Mouse (Mus musculus) frontal cortex, postnatal 25 days (tissue): ENCODE measurements around the gene Bex4.
"Not testable (repeated sequence)": the region's sequence is repeated elsewhere in the genome, so short reads cannot be mapped to it uniquely, and the experiment has no call there.

Experiments used
- DNase-seq, 2 experiments: peaks; one replicate each; pipeline ENCODE4 v3.0.0; 2022; ENCODE audit warnings: low spot score in 2 of 2

Gene Bex4

GRCm38 (mm10) chrX:136138827-136139639 is at the start of gene Bex4:
TSS of gene Bex4 (plus strand) at chrX:136138996.
- not testable (repeated sequence) for DNase-seq

- no peak for DNase-seq
Observed at GRCm38 (mm10) chrX:136092497-136093279, 46.1 kb upstream of the Bex4 start.

DNA sequence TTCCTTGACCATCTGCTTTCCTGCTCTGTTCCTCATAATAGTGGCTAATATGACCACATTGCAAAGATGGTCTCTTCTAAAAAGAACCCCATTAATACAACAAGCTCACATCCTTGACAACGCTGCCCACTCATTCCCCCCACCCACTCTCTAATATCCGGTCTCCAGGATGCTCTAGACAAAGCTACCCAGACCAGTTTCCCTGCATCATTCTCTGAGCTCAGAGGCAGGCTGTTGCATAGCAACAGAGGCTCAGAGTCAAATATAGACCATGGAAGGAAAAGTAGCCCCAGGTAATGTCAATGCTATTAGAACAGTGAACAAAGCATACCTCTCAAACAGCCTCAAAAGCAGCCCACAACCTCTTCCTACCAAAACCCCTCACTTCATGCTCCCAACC is 44.4 kb upstream of the Bex4 start:
- DNase-seq = no peak

DNA sequence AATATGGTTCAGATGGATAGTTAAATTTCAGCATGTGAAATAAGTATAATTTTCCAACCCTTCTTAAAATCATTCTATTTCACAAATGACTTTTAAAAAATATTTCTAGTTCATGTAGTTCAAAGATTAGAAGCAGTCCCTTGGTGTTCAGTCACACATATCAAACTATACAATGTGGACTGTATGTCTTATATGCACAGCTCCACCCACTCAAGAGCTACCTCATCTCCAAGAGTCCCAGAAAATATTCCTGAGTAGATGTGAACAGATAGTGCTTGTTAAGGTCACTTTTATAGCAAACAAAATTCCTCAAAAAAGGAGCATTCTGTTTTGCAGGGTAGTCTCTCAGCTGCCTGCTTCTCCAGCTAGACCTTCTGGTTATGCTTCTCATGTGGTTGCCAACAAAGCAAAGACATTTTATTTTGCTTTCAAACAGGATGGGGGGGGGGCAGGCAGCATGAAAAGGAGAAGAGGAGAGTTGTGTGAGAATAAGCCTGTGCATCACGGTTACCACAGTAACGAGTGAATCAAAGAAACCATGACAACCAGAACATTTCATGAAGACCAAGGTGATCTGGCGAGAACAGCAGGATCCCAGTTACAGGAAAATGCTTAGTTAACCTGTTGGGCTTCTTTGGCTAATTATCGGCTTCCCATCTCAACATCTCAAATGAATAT is 34.6 kb upstream of the Bex4 start:
- no peak for DNase-seq

DNA sequence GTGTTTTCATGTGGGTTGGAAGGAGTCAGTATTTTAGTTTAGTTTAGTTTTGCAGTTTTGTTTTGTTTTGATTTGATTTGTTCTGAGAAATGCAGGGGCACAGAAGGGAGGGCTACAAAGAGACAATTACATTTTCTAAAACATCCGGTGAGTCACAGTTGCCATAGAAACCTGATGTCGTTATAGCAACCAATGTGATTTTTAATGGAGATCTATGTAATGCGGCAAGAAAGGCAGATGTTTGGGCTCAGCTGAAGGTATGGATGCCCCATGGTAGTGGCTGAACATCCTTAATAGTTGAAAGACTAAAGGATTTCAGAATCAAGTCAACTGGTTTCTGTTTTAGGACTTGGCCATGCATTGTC is 34.1 kb upstream of the Bex4 start:
- no peak for DNase-seq

GRCm38 (mm10) chrX:136107942-136108341 is 30.9 kb upstream of the Bex4 start:
- DNase-seq = peak; percentile 42

DNA sequence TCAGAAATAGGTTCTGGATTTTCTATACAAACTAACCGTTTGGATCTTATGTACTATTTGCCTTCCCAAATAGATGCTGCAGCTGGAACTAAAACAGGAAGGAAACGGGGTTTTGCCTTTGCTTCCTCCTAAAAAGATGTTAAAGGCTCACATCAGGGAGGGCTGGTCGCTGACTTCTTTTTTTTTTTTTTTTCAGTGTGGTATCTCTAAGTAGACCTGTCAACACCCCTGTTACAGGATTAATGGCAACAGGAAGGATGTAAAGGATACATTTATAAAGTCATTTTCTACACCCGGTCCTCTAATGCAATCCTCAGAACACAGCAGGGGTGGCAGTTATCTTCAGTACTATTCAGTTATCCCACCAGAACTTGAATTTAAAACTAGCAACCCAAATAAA is 23.8 kb upstream of the Bex4 start:
- no peak for DNase-seq

GRCm38 (mm10) chrX:136115419-136115961 is 23.3 kb upstream of the Bex4 start:
- DNase-seq = peak; percentile 41 to 44

- no peak for DNase-seq
Observed at GRCm38 (mm10) chrX:136127038-136127743, 11.6 kb upstream of the Bex4 start.

GRCm38 (mm10) chrX:136127744-136128064 is 11.1 kb upstream of the Bex4 start:
- DNase-seq = peak; percentile 27 to 49

DNA sequence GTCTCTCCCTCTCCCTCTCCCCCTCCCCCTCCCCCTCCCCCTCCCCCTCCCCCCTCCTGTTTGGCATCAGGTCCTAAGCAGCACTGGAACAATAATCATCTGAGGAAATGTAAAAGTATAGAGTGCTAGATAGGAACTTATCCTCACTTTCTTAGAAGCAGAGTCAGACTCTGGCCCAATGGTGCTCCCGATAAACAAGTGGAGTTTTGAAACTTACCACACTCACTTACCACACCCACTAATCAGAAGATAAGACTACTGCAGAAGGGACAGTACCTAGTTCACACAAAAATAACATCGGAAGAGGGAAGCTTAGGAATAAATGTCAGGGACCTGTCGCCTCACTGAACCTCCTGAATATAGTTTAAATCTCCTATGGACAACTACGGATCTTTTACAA is 3.2 kb upstream of the Bex4 start:
- DNase-seq = no peak

DNA sequence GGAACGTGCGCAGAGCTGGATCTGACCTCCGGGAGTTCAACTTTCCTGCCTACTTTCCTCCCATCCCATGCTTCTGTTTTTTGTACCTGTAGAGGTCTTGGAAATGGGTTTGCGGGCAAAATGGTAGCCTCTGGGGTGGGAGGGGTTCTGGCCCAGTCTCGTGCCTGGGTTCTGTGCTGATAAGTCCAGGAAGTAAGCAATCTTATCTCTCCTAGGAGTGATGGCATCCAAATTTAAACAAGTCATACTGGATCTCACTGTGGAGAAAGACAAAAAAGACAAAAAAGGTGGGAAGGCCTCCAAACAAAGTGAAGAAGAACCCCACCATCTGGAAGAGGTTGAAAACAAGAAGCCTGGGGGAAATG is 826 bp downstream of the Bex4 start:
- not testable (repeated sequence) for DNase-seq

DNA sequence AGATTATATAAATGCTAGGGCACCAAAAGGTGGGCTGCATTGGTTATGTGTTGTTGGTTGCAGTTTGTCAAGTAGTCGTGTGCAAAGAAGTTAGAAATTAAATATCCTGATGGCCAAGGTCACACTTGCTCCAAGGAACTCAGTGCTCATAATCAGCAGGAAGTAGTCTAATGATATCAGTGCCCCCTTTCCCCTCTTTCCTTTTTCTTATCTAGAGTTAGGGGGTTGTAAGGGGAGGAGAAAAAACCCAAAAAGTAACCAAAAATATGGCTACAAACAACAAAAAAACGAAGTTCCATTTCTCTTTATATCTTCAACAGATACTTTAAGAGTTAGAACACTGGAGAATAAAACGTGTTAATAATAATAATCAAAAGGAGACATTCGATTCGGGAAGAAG is 2.6 kb downstream of the Bex4 start:
- no peak for DNase-seq

DNA sequence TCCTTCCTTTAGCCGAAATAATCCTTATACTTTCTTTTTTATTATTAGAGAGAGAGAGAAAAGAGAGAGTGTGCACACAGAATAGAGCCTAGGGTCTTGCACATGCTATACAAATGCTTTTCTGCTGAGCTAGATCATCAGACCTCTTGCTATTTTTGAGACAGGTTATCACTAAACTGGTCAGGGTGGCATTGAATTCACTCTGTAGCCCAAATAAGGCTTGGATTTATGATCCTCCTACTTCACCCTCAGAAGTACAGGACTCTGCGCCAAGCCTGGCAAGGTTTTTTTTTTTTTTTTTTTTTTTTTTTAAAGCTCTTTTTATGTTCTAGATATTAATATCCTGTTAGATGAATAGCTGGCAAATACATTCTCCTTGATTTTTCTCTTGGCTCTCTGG is 4.9 kb downstream of the Bex4 start:
- DNase-seq = no peak

DNA sequence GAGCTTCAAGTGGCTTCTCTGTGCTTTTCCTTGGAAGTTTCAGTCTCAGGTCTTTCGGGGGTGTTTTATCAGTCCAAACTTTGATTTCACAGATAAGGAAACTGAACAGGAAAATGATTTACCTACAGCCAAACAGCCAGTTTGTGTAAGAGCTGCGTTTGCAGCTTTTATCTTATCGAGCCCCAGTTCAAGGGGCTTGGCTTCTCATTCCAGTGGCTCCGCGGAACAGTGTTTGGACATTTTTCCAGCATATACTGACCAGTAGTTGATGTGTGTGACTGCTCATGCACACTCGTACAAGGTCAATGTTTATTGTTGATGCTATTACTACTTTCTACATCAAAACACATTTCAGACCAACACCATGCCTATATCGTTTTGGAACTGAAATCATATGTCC is 5.4 kb downstream of the Bex4 start:
- DNase-seq = no peak

- DNase-seq = no peak
Observed at GRCm38 (mm10) chrX:136170625-136171024, 31.8 kb downstream of the Bex4 start.

DNA sequence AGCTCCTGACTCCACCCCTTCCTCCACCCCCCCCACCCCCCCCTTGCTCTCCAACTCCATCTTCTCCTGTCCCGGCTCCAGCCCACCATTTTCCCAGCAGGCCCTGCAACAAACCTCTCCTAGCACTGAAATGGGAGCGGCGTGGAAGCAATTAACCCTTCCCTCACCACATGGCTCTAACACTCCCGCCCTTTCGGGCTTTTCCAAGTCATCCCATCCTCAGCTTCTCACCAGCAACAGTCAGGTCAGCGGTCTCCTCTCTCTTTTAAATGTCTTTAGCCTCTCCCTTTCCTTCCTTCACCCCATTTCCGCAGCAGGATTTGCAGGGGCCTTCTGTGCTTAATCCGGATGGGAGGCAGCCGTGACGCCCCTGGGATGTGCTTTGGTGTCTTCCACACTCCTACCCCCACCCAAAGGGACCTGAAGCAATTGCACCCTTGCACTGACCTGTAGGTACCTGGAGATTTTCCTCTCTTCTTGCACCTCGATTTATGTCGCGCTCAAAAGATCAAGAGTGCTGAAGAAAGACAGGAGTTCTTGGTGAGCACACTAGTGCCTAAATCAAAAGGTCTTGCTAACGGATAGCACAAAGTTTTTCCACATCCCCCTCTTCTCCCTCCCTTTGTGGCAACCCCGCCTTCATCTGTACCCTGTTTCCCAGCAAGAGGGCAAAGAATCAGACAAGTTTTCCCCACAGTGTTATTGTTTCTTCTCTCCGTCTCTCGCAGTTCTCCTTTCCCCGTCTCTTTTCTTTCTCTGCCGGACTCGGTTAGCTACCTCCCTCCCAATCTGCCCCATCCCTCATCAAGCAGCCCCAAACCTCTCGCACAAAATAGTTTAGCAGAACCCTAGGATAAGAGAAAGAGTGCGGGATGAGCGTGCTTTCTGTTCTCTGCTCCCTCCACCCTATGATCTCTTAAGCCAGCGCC is 32.7 kb downstream of the Bex4 start:
- DNase-seq = peak; percentile 15 to 34

- peak; percentile 31 to 36 for DNase-seq
Observed at GRCm38 (mm10) chrX:136172118-136172551, 33.3 kb downstream of the Bex4 start, which contains the start of gene Tceal8. TSS of gene Tceal8 (minus strand) at chrX:136172342.

GRCm38 (mm10) chrX:136172786-136173185 is 34.0 kb downstream of the Bex4 start:
- DNase-seq = no peak

- no peak for DNase-seq
Observed at GRCm38 (mm10) chrX:136180897-136181553, 42.2 kb downstream of the Bex4 start.
